Mouse (Mus musculus): Measurements from ENCODE around the gene Grb14.

The Grb14 gene

DNA sequence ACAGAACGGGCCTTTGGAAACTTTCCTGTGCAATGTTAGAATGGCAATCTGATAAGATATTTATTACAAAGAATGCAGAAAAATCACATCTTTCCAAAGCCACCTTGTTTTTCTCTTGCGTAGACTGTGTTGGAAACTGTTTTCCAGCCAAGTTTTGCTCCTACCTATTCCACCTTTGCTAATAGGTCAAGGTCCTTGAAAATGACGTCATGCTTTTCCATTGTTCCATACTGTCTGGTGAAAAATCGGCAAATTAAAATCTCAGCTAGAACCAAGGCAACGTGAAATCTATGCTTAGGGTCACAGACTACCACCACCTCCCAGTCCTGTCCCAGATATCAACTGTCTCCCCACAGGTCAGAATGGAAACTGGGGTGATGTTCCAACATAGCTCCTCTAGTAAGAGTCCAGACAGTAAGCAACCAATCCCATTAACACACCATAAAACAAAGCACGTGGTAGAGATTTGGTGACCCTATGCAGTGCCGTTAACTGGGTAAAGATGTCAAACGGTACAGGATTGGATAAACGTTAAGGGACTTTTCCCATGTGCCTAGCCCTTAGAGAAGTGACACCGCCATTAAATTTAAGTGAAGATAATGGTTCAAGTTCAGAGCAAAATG lies 50.9 kb downstream of the Grb14 start:
- peak in 1 of 2 experiments; percentile 12 for DNase-seq

GRCm38 (mm10) chr2:64973125-64973524 lies 51.7 kb downstream of the Grb14 start:
- no peak for DNase-seq

DNA sequence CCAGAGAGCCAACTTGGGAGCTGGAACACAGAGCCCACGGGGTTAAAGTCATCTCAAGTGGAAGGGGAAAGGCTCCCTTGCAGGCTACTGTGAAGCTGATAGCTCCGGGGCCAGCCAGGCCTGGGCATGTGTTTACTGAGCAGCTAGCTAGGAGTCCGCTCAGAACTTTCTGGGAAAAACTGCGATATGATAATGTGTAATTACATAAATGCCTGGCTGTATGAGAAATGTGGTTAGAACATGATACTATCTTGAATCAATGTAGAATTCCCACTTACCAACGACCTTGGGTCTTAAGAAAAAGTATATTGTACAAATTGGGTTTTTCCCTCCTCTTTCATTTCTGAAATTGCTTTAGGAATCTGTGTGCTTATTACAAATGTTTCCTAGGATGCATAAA lies 53.0 kb downstream of the Grb14 start:
- no peak for DNase-seq

GRCm38 (mm10) chr2:64970992-64971391 lies 53.8 kb downstream of the Grb14 start:
- no peak for DNase-seq

DNA sequence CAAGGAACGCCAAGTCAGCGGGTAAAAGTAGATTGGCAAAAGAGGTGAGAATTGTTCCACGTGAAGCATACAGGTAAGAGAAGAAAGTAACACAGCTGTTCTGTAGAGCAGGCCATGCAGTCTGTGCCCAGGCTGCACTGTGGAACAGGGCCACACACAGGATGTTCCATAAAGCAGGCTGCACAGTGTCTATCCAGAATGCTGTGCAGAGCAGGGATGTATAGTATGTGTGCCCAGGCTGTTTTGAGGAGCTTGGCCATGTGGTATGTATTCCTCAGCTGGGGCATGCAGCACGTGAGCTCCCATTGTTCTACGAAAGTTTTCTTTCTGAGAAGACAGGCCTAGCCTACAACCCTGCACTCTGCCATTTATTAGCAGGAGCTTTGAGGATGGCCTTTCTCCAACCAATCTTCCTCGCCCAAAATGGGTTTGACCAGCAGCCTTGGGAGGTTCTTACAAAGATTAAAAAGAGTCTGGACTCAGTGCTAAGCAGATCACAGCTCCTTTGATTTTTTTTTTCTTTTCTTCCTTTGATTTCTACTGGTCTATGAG lies 57.8 kb downstream of the Grb14 start:
- no peak for DNase-seq

- DNase-seq = no peak
Observed at GRCm38 (mm10) chr2:64966323-64966722, 58.5 kb downstream of the Grb14 start.

DNA sequence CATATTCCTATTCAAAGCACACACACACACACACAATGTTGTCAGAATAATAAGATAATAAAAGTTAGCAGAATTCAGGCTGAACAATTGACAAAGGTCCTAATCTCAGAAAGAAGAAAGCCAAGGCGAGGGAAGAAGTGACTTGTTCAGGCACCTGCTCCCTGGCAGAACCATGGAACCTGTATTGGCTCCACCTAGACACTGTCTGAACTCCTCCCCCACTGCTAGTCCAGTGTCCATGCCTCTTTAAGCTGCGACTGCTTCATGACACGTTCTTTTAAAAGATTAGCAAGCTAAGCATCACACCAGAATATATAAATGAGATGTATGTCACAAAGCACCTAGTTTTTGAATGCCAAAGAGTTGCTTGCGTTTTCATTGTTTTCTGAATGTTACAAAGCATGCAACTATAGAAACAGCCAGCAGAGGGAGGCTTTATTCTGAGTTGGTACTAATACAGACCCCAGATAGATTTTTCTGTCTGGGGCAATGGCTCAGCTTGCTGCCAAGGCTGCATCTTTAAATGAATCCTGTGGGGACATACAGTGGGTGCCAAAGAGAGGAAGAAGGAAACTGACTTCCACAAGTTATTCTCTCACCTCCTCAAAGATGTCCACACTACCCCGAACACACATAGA lies 59.4 kb downstream of the Grb14 start:
- peak; percentile 43 to 57 for DNase-seq

GRCm38 (mm10) chr2:64962196-64962595 lies 62.6 kb downstream of the Grb14 start:
- DNase-seq = no peak

DNA sequence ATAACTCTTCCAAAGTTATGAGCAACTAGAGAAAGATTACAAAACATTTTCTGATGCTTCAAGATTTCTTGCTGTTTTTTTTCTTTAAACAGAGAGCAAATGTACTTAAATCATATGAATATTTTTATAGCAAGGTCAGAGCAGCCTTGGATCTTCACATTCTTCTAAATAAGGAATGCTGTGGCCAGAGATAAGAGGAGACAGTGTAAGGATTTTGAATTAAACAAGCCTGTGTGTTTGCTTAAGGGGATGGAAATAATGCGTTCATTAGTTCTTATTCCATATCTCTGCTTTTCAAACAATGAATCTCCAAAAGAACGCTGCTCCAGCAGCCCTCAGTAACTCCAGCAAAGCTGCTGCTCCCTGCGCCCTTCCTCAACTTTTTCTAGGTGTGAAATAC lies 63.4 kb downstream of the Grb14 start:
- DNase-seq = no peak

DNA sequence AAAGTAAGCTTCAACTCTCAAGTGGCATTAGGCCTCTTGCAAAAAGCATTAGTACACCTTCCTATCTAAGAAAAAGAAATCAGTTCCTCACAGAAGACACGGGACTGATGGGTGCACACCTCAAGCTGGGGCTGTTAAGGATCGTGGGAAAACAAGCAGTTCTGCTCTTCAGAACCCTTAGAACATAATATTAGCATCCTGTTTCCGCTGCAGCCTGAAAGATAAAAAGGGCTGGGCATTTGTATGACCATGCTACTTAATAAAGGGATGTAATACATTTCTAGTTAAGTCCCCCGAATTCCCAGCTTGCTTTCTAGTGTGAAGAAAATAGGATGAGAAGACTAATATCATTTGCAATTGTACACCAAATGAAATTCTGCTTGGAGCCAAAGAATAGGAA lies 65.1 kb downstream of the Grb14 start:
- DNase-seq = no peak

- DNase-seq = no peak
Observed at GRCm38 (mm10) chr2:64955441-64955840, 69.3 kb downstream of the Grb14 start.

GRCm38 (mm10) chr2:64949210-64949609 lies 75.6 kb downstream of the Grb14 start:
- no peak for DNase-seq

DNA sequence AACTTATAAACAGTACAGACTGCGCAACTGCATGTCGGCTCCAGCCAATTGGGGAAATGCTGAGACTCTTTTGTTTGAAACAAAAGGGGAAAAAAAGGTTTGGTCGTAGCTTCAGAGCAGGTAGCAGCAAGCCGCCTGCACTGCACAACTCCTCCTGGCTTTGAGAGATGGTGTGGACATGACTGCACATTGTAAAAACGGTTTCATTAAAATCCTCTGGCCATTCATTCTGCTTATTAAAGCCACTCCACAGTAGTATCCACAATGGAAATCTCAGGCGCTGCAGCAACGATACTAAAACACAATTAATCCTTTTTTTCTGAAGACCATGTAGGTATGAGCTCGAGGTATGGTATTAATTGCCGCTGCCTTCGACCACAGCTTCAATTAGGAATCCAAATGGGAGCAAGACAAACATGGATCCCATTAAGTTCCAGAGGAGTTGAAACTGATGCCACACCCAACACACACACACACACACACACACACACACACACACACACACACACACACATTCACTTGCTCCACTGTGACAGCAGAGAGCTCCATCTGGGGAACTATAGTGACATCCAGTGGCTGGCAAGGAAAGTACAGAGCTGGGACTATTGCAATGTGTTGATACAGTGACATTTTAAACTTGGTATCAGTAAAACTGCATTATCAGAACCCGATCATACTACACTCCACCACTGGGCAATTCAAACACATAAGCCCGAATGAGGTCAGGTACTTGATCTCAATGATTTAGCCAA lies 76.2 kb downstream of the Grb14 start:
- peak; percentile 17 to 55 for DNase-seq

GRCm38 (mm10) chr2:64947484-64947883 lies 77.3 kb downstream of the Grb14 start:
- DNase-seq = peak in 1 of 2 experiments; percentile 10

DNA sequence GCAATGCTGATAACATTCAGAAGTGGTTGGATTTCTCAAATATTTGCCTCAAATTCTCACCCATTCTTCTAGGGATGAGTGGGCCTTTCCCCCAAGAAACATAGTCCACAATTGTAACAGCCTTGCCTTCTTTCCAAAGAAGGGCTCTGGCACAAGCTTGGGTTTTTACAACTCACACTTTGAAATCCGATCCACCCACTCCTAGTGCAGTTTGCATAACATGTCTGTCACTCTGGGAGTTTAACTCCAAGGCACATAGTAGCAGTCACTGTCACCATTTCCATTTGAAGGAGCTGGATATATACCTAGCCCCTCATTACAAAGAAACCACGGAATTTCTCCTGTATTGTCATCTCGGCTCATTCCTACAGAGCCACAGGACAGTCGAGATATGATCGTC lies 103.9 kb downstream of the Grb14 start:
- DNase-seq = no peak

DNA sequence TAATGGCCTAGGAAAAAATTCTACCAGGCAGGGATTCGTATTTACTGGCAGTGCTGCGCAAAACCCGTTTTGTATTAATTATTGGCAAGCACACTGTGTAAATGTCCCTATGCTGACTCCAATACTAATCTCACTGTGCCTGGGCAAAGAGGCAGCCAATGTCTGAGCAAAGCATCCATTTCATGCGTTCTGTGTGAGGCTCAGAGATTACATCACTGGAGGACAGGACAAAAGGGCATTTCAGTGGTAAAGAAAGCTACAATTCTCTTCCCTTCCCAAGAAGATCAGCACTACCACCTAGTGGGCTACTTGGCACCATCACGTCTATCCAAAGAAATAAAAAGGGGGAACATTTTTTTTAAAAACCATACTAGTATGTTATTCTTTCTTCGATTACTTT lies 109.3 kb downstream of the Grb14 start:
- DNase-seq = peak in 1 of 2 experiments; percentile 4

- peak in 1 of 2 experiments; percentile 24 for DNase-seq
Observed at GRCm38 (mm10) chr2:64904877-64905276, 119.9 kb downstream of the Grb14 start.

- DNase-seq = no peak
Observed at GRCm38 (mm10) chr2:64897844-64898243, 126.9 kb downstream of the Grb14 start.

DNA sequence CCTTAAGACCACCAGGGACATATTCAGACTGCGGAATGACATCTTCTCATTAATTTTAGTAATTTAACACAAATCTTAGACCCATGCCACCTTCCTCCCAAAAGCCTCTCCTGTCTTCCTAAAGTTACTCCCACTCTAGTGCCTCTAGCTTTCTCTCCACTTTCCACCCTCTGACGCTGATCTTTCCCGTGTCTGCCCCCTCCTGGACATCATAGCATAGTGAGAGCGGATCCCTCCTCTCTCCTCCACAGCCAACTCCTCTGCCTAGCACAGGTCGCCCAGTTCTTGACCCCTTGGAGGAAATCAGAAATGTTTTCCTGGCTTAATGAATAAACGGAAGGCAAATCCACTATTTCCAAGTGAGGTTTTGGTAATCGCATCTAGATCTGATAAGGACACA lies 131.6 kb downstream of the Grb14 start:
- DNase-seq = no peak

DNA sequence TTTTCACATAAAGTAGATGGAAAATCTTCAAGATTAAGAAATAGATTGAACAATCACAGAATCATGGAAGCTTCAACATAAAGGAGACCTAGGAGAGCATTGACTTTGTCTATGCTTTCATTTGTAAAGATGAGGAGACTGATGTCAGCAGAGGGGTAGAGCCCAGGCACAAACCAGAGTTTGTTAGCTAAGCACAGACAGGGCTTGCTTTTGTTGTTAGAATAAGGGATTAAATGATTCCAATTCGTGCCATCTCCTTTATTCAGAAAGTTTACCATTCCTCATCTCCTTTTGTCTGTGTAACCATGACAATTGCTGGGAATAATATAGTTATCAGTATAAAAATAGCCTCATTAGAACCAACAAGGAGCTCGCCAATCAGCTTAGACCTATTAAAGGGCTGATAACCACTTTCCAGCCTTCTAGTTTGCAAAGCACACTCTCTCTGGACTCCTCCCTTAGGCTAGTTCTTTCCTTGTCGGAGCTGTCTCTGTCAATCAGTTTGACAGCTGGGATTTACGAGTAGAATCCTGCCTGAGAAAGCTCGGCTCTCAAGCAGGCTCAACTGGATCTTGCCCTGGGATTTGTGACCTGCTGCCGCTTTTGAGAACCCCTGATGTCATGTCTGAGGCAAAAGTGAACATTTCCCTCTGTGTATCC lies 137.6 kb downstream of the Grb14 start:
- DNase-seq = no peak

DNA sequence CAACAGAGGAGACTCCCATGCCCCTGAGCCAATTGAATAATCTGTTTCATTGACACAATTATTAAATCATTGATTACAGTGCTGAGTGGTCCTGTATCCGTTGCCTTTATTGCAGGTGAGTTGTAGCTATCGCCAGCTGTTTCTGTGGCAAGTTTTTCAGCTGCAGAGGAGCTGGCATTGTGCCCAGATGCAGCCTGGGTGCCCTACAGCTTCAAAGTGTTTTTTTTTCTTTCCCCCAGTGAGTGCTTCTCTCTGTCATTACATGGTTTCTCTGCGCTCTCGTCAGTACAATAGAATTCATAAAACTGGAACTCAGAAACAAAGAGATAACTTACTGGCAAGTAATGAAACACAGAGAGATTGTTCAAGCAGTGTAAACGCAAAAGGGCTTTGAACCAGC lies 139.1 kb downstream of the Grb14 start:
- DNase-seq = peak in 1 of 2 experiments; percentile 22

GRCm38 (mm10) chr2:64878275-64878674 lies 146.5 kb downstream of the Grb14 start:
- no peak for DNase-seq

Measured in kidney, postnatal 36 days (tissue).